Mouse (Mus musculus) effector memory CD4-positive, alpha-beta T cell, adult 7 months (primary cell): ENCODE results near the gene Vmn1r37. TPM values are rescaled to one million over a fixed set of nuclear protein-coding genes. Genes with fewer than 3 reads are reported as not detected.

Experiments
- polyA plus RNA-seq: library from polyadenylated mRNA; unstranded; fragments of 100-300 nt; shearing (Covaris generic); gene quantifications from one replicate; pipeline ENCODE4 v1.2.1, GENCODE M21; 2017

The Vmn1r37 gene
- polyA plus RNA-seq: not detected

GRCm38 (mm10) chr6:66729082-66729481, at the start of gene Vmn1r37:
Gene Vmn1r37 (plus strand): TSS chr6:66729382.

GRCm38 (mm10) chr6:66685806-66686205, 43.4 kb upstream of the Vmn1r37 start, which contains the start of gene Vmn1r35:
Gene Vmn1r35 (minus strand): TSS chr6:66685906.

GRCm38 (mm10) chr6:66719068-66719467, 10.1 kb upstream of the Vmn1r37 start, which contains the start of gene Vmn1r36:
Gene Vmn1r36 (minus strand): TSS chr6:66719168.

GRCm38 (mm10) chr6:66782527-66782926, 53.3 kb downstream of the Vmn1r37 start, which contains the start of gene Vmn1r38:
Gene Vmn1r38 (minus strand): TSS chr6:66782627.

Other genes starting within 250 kb of the Vmn1r37 start
- 14.7 TPM for gene Mad2l1, start 194.0 kb upstream of the Vmn1r37 start, polyA plus RNA-seq
- gene Vmn1r32, start 169.3 kb upstream of the Vmn1r37 start, polyA plus RNA-seq: not detected
- gene Vmn1r33, start 111.1 kb upstream of the Vmn1r37 start, polyA plus RNA-seq: 0.85 TPM
- not detected for gene Vmn1r34, start 85.5 kb upstream of the Vmn1r37 start, polyA plus RNA-seq
- not detected for gene Vmn1r35, start 43.5 kb upstream of the Vmn1r37 start, polyA plus RNA-seq
- not detected for gene Vmn1r36, start 10.2 kb upstream of the Vmn1r37 start, polyA plus RNA-seq
- not detected for gene Vmn1r38, start 53.2 kb downstream of the Vmn1r37 start, polyA plus RNA-seq
- not detected for gene Vmn1r39, start 81.2 kb downstream of the Vmn1r37 start, polyA plus RNA-seq
- 10.2 TPM for gene Gng12, start 167.0 kb downstream of the Vmn1r37 start, polyA plus RNA-seq